8 mouse cellular contexts compared by ENCODE assay signal in the genomic region with DNA sequence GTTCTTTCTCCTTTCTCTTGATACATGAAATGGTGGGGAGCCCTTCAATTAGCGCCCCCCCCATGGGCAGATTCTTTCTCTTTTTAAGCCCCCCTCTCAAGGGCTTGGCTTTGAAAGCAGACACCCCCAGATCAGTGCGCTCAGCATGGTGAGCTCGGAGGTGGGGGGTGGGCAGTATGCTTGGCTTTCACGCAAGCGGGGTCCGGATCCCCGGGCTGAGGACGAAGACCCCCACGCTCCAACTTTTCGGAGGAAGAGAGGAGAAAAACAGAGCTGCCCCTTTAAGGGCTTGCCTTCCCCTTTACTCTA. TPM values are rescaled to one million over a fixed set of nuclear protein-coding genes. Genes with fewer than 3 reads are reported as not detected.
DNase-seq lines count a peak whose midpoint lies in the region; ATAC-seq and TF ChIP-seq lines count a peak whose summit lies in the region.

No protein-coding gene starts in this region.

- H3K4me1 ChIP-seq in erythroblast, embryonic 14.5 days (ENCODE audit: control insufficient read depth), result no peaks in the 10 kb centered on the region
- peaks cover 44% of the 10 kb centered on the region for H3K4me1 ChIP-seq in forebrain, embryonic 16.5 days (replicated peaks; ENCODE audit: control insufficient read depth, insufficient read depth, low read length)
- H3K4me1 ChIP-seq in liver, embryonic 16.5 days (ENCODE audit: control insufficient read depth, low read depth, low read length), result no peaks in the 10 kb centered on the region; the same call in 1 of the 2 replicates

- no peaks in the 10 kb centered on the region for H3K9me3 ChIP-seq in erythroblast, embryonic 14.5 days (ENCODE audit: control insufficient read depth, low read length)
- no peaks in the 10 kb centered on the region for H3K9me3 ChIP-seq in forebrain, embryonic 16.5 days (ENCODE audit: control insufficient read depth, low read length)
- H3K9me3 ChIP-seq in liver, embryonic 16.5 days (replicated peaks; ENCODE audit: control insufficient read depth, low read length), result no peaks in the 10 kb centered on the region

- H3K36me3 ChIP-seq in erythroblast, embryonic 14.5 days (ENCODE audit: control insufficient read depth), result no peaks in the 10 kb centered on the region
- H3K36me3 ChIP-seq in C2C12 (ENCODE audit: control insufficient read depth, insufficient read depth), result no peaks in the 10 kb centered on the region
- no peaks in the 10 kb centered on the region for H3K36me3 ChIP-seq in forebrain, embryonic 16.5 days (ENCODE audit: control insufficient read depth, insufficient read depth)
- H3K36me3 ChIP-seq in liver, embryonic 16.5 days (ENCODE audit: control insufficient read depth, insufficient read depth), result no peaks in the 10 kb centered on the region

- H3K4me3 ChIP-seq in erythroblast, embryonic 14.5 days (replicated peaks), result peak overlapping the region; percentile 40
- H3K4me3 ChIP-seq in C2C12 (ENCODE audit: insufficient read depth, poor library complexity, severe bottlenecking), result peak overlapping the region; percentile 39
- H3K4me3 ChIP-seq in forebrain, embryonic 16.5 days (replicated peaks; ENCODE audit: low read length), result peak overlapping the region; percentile 82
- peak overlapping the region; percentile 65 for H3K4me3 ChIP-seq in liver, embryonic 16.5 days (ENCODE audit: low read depth, low read length)

- peaks cover 52% of the 10 kb centered on the region for H3K27me3 ChIP-seq in erythroblast, embryonic 14.5 days (ENCODE audit: control insufficient read depth)
- H3K27me3 ChIP-seq in C2C12 (ENCODE audit: control insufficient read depth, insufficient read depth, insufficient read length), result no peaks in the 10 kb centered on the region
- no peaks in the 10 kb centered on the region for H3K27me3 ChIP-seq in forebrain, embryonic 16.5 days (replicated peaks; ENCODE audit: control insufficient read depth, insufficient read depth, low read length)
- H3K27me3 ChIP-seq in liver, embryonic 16.5 days (ENCODE audit: control insufficient read depth, insufficient read depth, low read depth, low read length), result peaks cover 29% of the 10 kb centered on the region

- H3K79me2 ChIP-seq in C2C12 (ENCODE audit: control insufficient read depth, insufficient read depth), result no peaks in the 10 kb centered on the region

- H3K9ac ChIP-seq in forebrain, embryonic 16.5 days (replicated peaks; ENCODE audit: low read depth, low read length), result peak overlapping the region; percentile 90
- H3K9ac ChIP-seq in liver, embryonic 16.5 days (ENCODE audit: low read depth, low read length), result peak overlapping the region; percentile 50

- no peak for DNase-seq in ovary, adult 18-20 months (ENCODE audit: low spot score)
- DNase-seq in Muller cell, postnatal 12 days (ENCODE audit: inconsistent ontology term), result no peak
- DNase-seq in frontal cortex, postnatal 36 days (ENCODE audit: low spot score in 2 of 2), result no peak

- ATAC-seq in erythroblast, adult 5-6 weeks (replicated peaks; ENCODE audit: low FRiP score, poor library complexity, severe bottlenecking), result no peak
- no peak for ATAC-seq in forebrain, embryonic 16.5 days
- no peak for ATAC-seq in liver, embryonic 16.5 days (ENCODE audit: low read depth)

- TF ChIP-seq CTCF in C2C12 (IDR thresholded peaks at IDR 0.05; ENCODE audit: control insufficient read depth, insufficient read depth, insufficient read length), result no peak

- WGBS in forebrain, embryonic 16.5 days, result 0% methylated on average over 8 of the region's 10 CpGs
- WGBS in liver, embryonic 16.5 days (ENCODE audit: insufficient replicate concordance), result 0% methylated on average over 9 of the region's 10 CpGs

- peak overlapping the region; percentile 92 for H3K4me2 ChIP-seq in forebrain, embryonic 16.5 days (ENCODE audit: low read length)
- H3K4me2 ChIP-seq in liver, embryonic 16.5 days (ENCODE audit: low read depth, low read length), result peak overlapping the region; percentile 66

- H3K79me3 ChIP-seq in C2C12 (ENCODE audit: low read depth), result no peaks in the 10 kb centered on the region

- H3K27ac ChIP-seq in forebrain, embryonic 16.5 days (ENCODE audit: low read length), result peak overlapping the region; percentile 39
- H3K27ac ChIP-seq in liver, embryonic 16.5 days (ENCODE audit: low read length), result no peak overlapping the region

- peak overlapping the region; percentile 10 for H3ac ChIP-seq in C2C12 (ENCODE audit: control insufficient read depth, insufficient read length, low read depth)

TF ChIP-seq in C2C12, 6 proteins besides CTCF, POLR2A, EP300 and RAD21:
- TF ChIP-seq FOSL1 (IDR thresholded peaks at IDR 0.05; ENCODE audit: insufficient read depth, low read length, poor library complexity, severe bottlenecking) (no peak), MYOD1 (IDR thresholded peaks at IDR 0.05; ENCODE audit: control insufficient read depth, insufficient read length, low read depth) (no peak), MYOG (IDR thresholded peaks at IDR 0.05; ENCODE audit: control insufficient read depth, extremely low read depth, insufficient read length) (no peak), USF1 (IDR thresholded peaks at IDR 0.05; ENCODE audit: low read depth) (no peak), CEBPB (IDR thresholded peaks at IDR 0.05; ENCODE audit: low read depth) (no peak), MAX (IDR thresholded peaks at IDR 0.05) (no peak)

RNA-seq across cellular contexts. Expression of a gene that starts 0.2 kb away (rescaled TPM):
- polyA plus RNA-seq in erythroblast, embryonic 14.5 days (2012), result 0.04 TPM in 1 of 2 replicates, not detected in the other
- 1.7 and 2.5 TPM in 2 replicates for total RNA-seq in erythroblast, adult 5-6 weeks (2015; ENCODE audit: low replicate concordance)
- total RNA-seq in erythroblast, adult 5-6 weeks (2017; ENCODE audit: low replicate concordance), result 1.4 and 2.1 TPM in 2 replicates
- polyA plus RNA-seq in C2C12 (2012; fragmentation: generic; extraction: Trizol), result 13.9 TPM
- 9.5 and 10.5 TPM in 2 replicates for polyA plus RNA-seq in forebrain, embryonic 16.5 days (2015; fragmentation: Nextera tagmentation; extraction: Ambion mirVana)
- polyA plus RNA-seq in liver, embryonic 16.5 days (2015; fragmentation: Nextera tagmentation; extraction: Ambion mirVana), result 1.7 and 2.1 TPM in 2 replicates
